Mouse (Mus musculus): Measurements from ENCODE around the gene Trim34b. TPM values are rescaled to one million over a fixed set of nuclear protein-coding genes. Genes with fewer than 3 reads are reported as not detected.
"Not testable (repeated sequence)": the region's sequence is repeated elsewhere in the genome, so short reads cannot be mapped to it uniquely, and the experiment has no call there.

Trim34b gene
- 2.9 TPM in 1 of 2 replicates, not detected in the other for total RNA-seq (2015; ENCODE audit: low replicate concordance)
- not detected in 2 replicates for total RNA-seq (2017; ENCODE audit: low replicate concordance)

GRCm38 (mm10) chr7:104329171-104329570 lies at the start of gene Trim34b:
Gene Trim34b, plus strand, starts transcription at chr7:104329471.
- ATAC-seq (replicated peaks; ENCODE audit: low FRiP score, poor library complexity, severe bottlenecking), result not testable (repeated sequence)

GRCm38 (mm10) chr7:104287576-104288443 lies 41.5 kb upstream of the Trim34b start, which contains the start of gene Trim5:
Gene Trim5, minus strand, starts transcription at chr7:104288094.
- peak; percentile 100 for ATAC-seq (replicated peaks; ENCODE audit: low FRiP score, poor library complexity, severe bottlenecking)

GRCm38 (mm10) chr7:104290641-104291040 lies 38.6 kb upstream of the Trim34b start:
- ATAC-seq (replicated peaks; ENCODE audit: low FRiP score, poor library complexity, severe bottlenecking), result no peak

GRCm38 (mm10) chr7:104291638-104292400 lies 37.5 kb upstream of the Trim34b start:
- ATAC-seq (replicated peaks; ENCODE audit: low FRiP score, poor library complexity, severe bottlenecking), result no peak

- ATAC-seq (replicated peaks; ENCODE audit: low FRiP score, poor library complexity, severe bottlenecking), result peak; percentile 59
Measured at GRCm38 (mm10) chr7:104314796-104315353, 14.4 kb upstream of the Trim34b start.

- peak; percentile 96 for ATAC-seq (replicated peaks; ENCODE audit: low FRiP score, poor library complexity, severe bottlenecking)
Measured at GRCm38 (mm10) chr7:104315369-104316080, 13.7 kb upstream of the Trim34b start, which contains the start of gene Trim12a. Gene Trim12a, minus strand, starts transcription at chr7:104315466.

DNA sequence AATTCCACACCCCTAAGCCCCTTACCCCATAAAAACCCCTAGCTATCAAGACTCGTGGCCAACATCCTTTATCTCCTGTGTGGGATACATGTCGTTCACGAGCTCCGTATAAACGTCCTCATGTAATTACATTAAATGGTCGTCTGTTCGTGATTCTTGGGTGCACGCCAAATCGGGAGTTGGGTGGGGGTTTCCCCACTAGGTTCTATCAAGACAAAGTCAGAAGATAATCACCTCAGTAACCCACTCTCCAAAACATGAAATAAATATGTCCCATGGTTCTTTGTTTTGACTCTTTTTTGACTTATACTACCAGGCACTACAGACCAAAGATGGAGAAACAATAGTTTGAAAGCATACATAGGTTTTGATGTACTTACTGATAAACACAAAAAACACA lies 7.2 kb upstream of the Trim34b start:
- no peak for ATAC-seq (replicated peaks; ENCODE audit: low FRiP score, poor library complexity, severe bottlenecking)

DNA sequence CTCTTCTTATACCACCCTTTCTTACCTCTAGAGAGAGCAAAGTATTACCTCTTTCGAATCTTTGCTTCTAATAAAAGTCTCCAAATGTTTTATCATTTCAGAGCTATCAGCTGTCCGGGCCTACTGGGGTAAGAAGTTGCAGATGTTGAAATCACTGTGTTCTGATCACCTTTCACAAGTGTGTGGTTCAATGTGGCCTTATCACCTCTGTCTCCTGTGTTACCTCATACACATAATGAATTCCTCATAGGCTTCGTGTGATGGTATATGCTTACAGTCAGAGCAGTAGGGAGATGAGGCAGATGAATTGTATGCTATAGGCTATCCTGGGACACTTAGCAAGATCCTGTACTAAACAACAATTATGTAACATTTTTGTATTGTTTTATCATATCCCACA lies 6.3 kb downstream of the Trim34b start:
- ATAC-seq (replicated peaks; ENCODE audit: low FRiP score, poor library complexity, severe bottlenecking), result not testable (repeated sequence)

GRCm38 (mm10) chr7:104340744-104341143 lies 11.5 kb downstream of the Trim34b start:
- ATAC-seq (replicated peaks; ENCODE audit: low FRiP score, poor library complexity, severe bottlenecking), result not testable (repeated sequence)

GRCm38 (mm10) chr7:104348043-104348442 lies 18.8 kb downstream of the Trim34b start:
- not testable (repeated sequence) for ATAC-seq (replicated peaks; ENCODE audit: low FRiP score, poor library complexity, severe bottlenecking)

GRCm38 (mm10) chr7:104352717-104353599 lies 23.7 kb downstream of the Trim34b start, which contains the start of gene Trim12c:
Gene Trim12c, minus strand, starts transcription at chr7:104353362.
- ATAC-seq (replicated peaks; ENCODE audit: low FRiP score, poor library complexity, severe bottlenecking), result peak; percentile 96

DNA sequence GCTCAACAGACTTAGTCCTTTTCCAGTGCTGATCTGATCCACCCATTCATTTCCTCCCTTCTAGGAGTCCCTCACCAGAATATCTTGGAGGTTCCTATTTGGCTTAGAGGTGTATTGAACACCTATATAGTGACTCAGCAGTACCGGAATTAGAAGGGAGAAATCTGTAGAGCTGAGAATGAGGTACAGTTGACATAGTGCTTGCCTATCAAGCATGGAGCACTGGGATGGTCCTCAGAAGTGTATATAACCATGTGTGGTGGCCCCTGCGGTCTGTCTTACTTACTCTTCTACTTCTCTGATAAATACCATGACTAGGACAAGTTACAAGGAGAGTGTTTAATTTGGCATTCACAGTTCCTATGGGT lies 24.3 kb downstream of the Trim34b start:
- peak; percentile 54 for ATAC-seq (replicated peaks; ENCODE audit: low FRiP score, poor library complexity, severe bottlenecking)

DNA sequence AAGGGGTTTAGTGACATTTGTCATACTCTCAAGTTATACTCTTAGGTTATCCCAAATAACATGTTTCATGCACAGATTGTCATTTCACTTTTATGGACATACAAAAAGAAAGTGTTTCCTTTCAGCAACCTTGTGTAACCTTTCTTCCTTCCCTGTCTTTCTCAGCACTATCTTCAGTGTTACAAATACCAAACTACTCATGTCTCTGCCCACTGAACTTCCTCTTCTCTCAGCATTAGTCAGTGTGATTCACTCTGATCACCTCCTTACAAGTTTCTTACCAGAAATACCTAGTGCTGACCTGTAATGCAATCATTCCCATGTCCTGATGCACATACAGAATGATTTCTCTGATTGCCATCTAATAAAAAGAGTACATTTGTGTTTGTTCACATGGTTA lies 37.1 kb downstream of the Trim34b start:
- no peak for ATAC-seq (replicated peaks; ENCODE audit: low FRiP score, poor library complexity, severe bottlenecking)

- no peak for ATAC-seq (replicated peaks; ENCODE audit: low FRiP score, poor library complexity, severe bottlenecking)
Measured at GRCm38 (mm10) chr7:104369736-104370414, 40.6 kb downstream of the Trim34b start, which contains the start of gene Trim30b. Gene Trim30b, minus strand, starts transcription at chr7:104369884.

Data from erythroblast, adult 5-6 weeks (primary cell).